Mouse (Mus musculus): Measurements from ENCODE around the gene Dnm1.
A peak's percentile ranks its signal among the peaks of the same experiment; 100 is the strongest.

The Dnm1 gene

GRCm38 (mm10) chr2:32283986-32284385, 69.2 kb downstream of the Dnm1 start:
- no peak for DNase-seq (ENCODE audit: low read depth, low spot score)

- peak; percentile 89 for DNase-seq (ENCODE audit: low read depth, low spot score)
Measured at GRCm38 (mm10) chr2:32282727-32283126, 70.4 kb downstream of the Dnm1 start.

DNA sequence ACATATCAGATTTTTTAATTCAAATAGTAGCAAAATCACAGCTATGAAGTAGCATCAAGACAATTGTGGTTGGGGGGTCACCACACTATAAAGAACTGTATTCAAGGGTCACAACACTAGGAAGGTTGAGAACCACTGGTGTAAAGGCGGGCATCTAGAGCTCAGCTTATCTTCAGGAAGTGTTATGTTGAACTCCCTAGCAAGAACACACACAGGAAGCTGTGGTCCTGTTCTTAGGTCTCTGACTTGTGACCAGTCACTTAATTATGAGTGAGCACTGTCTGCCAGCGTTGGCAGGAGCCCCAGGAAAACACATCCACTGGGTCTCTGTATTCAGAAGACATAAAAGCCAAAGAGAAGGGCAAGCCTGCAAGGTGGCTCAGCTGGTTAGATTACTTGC, 70.8 kb downstream of the Dnm1 start:
- no peak for DNase-seq (ENCODE audit: low read depth, low spot score)

DNA sequence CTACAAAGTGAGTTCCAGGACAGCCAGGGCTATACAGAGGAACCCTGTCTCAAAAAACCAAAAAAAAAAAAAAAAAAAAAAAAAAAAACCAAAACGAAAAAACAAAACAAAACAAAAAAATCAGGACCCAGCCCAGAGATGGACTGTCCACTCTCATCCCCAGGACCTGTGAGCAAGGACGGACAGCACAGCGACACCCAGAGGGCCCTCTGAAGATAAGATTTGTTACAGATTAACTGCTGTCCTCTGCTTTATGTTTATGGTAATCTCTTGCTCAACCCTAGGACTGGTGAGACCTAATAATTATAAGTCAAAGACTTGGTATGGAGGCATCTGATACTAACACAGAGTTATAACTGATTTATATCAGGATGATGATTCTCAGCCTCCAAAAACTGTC, 77.3 kb downstream of the Dnm1 start:
- no peak for DNase-seq (ENCODE audit: low read depth, low spot score)

DNA sequence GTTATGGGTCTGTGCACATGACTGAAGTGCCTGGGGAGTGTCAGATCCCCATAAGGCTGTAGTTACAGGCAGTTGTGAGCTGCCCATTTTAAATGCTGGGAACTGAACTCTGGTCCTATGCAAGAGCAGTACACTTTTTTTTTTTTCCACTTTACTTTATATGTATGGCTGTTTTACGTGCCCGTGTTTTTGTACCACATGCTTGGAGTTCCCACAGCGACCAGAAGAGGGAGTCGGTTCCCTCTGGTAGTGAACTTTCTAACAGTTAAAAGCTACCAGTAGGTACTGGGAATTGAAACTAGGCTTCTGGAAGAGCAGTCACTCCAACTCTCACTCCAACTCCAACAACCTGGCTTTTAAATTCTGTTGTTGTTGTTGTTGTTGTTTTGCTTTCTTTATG, 92.5 kb downstream of the Dnm1 start:
- peak; percentile 88 for DNase-seq (ENCODE audit: low read depth, low spot score)

DNA sequence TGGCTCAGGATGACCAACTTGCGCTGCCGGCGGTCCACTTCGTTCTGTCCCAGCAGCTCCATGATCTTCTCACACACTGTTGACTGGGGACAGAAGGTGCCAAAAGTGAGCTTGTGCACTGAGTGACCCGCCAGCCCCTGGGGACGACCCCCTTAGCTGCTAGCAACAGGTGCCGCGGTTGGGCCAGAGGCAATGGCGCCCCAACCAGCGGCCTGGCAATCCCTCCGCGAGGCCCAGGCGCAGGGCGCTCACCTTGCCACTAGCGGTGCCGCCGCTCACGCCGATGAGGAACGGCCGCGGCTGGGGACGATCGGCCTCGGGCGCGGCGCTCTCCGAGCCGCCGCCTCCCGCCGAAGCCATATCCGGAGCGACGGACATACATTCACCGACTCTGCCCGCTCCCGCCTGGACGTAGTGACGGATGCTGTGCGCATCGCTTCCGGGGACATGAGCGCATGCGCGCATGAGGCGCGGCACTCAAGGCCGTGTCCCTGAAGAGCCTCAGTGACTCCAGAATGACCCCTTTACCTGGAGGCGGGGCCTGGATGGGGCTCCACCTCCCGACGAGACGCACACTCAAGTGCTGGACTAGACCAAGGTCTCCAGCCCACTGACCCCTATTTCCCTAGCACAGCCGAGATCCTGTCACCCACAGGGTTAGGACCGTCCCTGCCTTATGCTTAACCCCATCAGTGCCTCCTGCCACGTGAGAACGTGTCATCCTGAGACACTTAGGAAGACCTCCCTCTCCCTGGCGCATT, 93.3 kb downstream of the Dnm1 start, which contains the start of gene Uck1:
TSS of gene Uck1 (minus strand) at position 503 of the 761 bp plus-strand sequence.
- peak; percentile 96 for DNase-seq (ENCODE audit: low read depth, low spot score)

- DNase-seq (ENCODE audit: low read depth, low spot score), result no peak
Measured at GRCm38 (mm10) chr2:32258887-32259533, 94.1 kb downstream of the Dnm1 start.

Data from ES-CJ7 (cell line).